Mouse (Mus musculus) megakaryocyte, embryonic 14.5 days (primary cell): ENCODE measurements around the gene Gm11172.

Experiments
- FLI1 ChIP-seq: IDR thresholded peaks from 2 replicates; pipeline ENCODE4 v1.6.1; 2012; ENCODE audit warnings: low read length, inconsistent platforms, mixed read lengths
- GATA1 ChIP-seq: IDR thresholded peaks from 3 replicates; pipeline ENCODE4 v1.6.1; 2012; ENCODE audit warnings: mixed read lengths, low read length, inconsistent platforms, borderline replicate concordance

GRCm38 (mm10) chr16:10783152-10783434 lies 29.6 kb upstream of the Gm11172 start:
- no peak for TF ChIP-seq GATA1
- no peak for TF ChIP-seq FLI1
